Mouse (Mus musculus) macrophage (primary cell): ENCODE results near the gene Plb1. TPM values are rescaled to one million over a fixed set of nuclear protein-coding genes. Genes with fewer than 3 reads are reported as not detected.

Source experiments
- H3K27ac ChIP-seq: fragments of 350-480 bp; formaldehyde crosslinking; 2 replicates; pipeline ENCODE4 v1.9.0; 2021
- H3K36me3 ChIP-seq: fragments of 350-480 bp; formaldehyde crosslinking; 2 replicates; pipeline ENCODE4 v1.9.0; 2021; ENCODE audit errors: inconsistent target
- H3K4me3 ChIP-seq: fragments of 350-480 bp; formaldehyde crosslinking; 2 replicates; pipeline ENCODE4 v1.9.0; 2021; ENCODE audit errors: inconsistent target
- H3K79me2 ChIP-seq: fragments of 350-480 bp; formaldehyde crosslinking; 2 replicates; pipeline ENCODE4 v1.9.0; 2021; ENCODE audit errors: inconsistent target
- WGBS: methylation state at CpG from one replicate; pipeline ENCODE4 v1.1.7; 2026; ENCODE audit warnings: inconsistent platforms; ENCODE audit not compliant: missing documents; 5-methylcytosine and 5-hydroxymethylcytosine counted together
- polyA plus RNA-seq: library from polyadenylated mRNA; stranded (reverse); fragments of 250-400 nt; gene quantifications from 3 replicates; pipeline ENCODE4 v1.2.4, GENCODE M21; 2018; ENCODE audit warnings: inconsistent platforms

The Plb1 gene
- polyA plus RNA-seq, 1 experiment from 2014 or later = 0.11 TPM

- Histone ChIP-seq H3K27ac (no peak overlapping the region), H3K79me2 (no peaks in the 10 kb centered on the region), H3K36me3 (no peaks in the 10 kb centered on the region), H3K4me3 (no peak overlapping the region)
- WGBS = 96% methylated on average over 2 of the region's 2 CpGs
Observed at GRCm38 (mm10) chr5:32409747-32410146, 177.2 kb downstream of the Plb1 start.

- Histone ChIP-seq H3K36me3 (no peaks in the 10 kb centered on the region), H3K79me2 (no peaks in the 10 kb centered on the region), H3K27ac (no peak overlapping the region), H3K4me3 (no peak overlapping the region)
- WGBS = 13% methylated on average over 3 of the region's 3 CpGs
Observed at GRCm38 (mm10) chr5:32410954-32411688, 178.6 kb downstream of the Plb1 start.

GRCm38 (mm10) chr5:32412186-32412950 lies 179.9 kb downstream of the Plb1 start:
- no peak overlapping the region for H3K4me3 ChIP-seq
- H3K36me3 ChIP-seq = no peaks in the 10 kb centered on the region
- no peaks in the 10 kb centered on the region for H3K79me2 ChIP-seq
- no peak overlapping the region for H3K27ac ChIP-seq
- 38% methylated on average over 1 of the region's 1 CpGs for WGBS

- WGBS = 90% methylated on average over 2 of the region's 2 CpGs
- Histone ChIP-seq H3K79me2 (no peaks in the 10 kb centered on the region), H3K4me3 (no peak overlapping the region), H3K36me3 (no peaks in the 10 kb centered on the region), H3K27ac (no peak overlapping the region)
Observed at GRCm38 (mm10) chr5:32413083-32413482, 180.6 kb downstream of the Plb1 start.

GRCm38 (mm10) chr5:32413569-32413968 lies 181.1 kb downstream of the Plb1 start:
- Histone ChIP-seq H3K27ac (no peak overlapping the region), H3K4me3 (no peak overlapping the region), H3K36me3 (no peaks in the 10 kb centered on the region), H3K79me2 (no peaks in the 10 kb centered on the region)
- 96% methylated on average over 2 of the region's 2 CpGs for WGBS

- WGBS = 97% methylated on average over 5 of the region's 5 CpGs
- Histone ChIP-seq H3K27ac (no peak overlapping the region), H3K4me3 (no peak overlapping the region), H3K36me3 (no peaks in the 10 kb centered on the region), H3K79me2 (no peaks in the 10 kb centered on the region)
Observed at GRCm38 (mm10) chr5:32414461-32414985, 182.0 kb downstream of the Plb1 start.

- 86% methylated on average over 6 of the region's 6 CpGs for WGBS
- H3K27ac ChIP-seq = no peak overlapping the region
- no peaks in the 10 kb centered on the region for H3K36me3 ChIP-seq
- H3K79me2 ChIP-seq = no peaks in the 10 kb centered on the region
- H3K4me3 ChIP-seq = no peak overlapping the region
Observed at GRCm38 (mm10) chr5:32415554-32415953, 183.0 kb downstream of the Plb1 start.

Other genes starting within 250 kb of the Plb1 start
- 5.5 to 15.2 TPM (median 5.7 TPM) in 3 replicates for gene Fosl2, start 96.9 kb upstream of the Plb1 start, polyA plus RNA-seq
- 53.6 to 125 TPM (median 70.2 TPM) in 3 replicates for gene Ppp1cb, start 226.1 kb downstream of the Plb1 start, polyA plus RNA-seq